Mouse (Mus musculus) erythroblast, embryonic 14.5 days (primary cell): ENCODE data around the gene Olfr649.

Experiments
- GATA1 ChIP-seq: IDR thresholded peaks from 2 replicates; pipeline ENCODE4 v1.6.1; 2012; ENCODE audit warnings: low read length, inconsistent platforms, mixed read lengths
- TAL1 ChIP-seq: IDR thresholded peaks from 3 replicates; pipeline ENCODE4 v1.6.1; 2012; ENCODE audit warnings: low read length, inconsistent platforms, mixed read lengths

DNA sequence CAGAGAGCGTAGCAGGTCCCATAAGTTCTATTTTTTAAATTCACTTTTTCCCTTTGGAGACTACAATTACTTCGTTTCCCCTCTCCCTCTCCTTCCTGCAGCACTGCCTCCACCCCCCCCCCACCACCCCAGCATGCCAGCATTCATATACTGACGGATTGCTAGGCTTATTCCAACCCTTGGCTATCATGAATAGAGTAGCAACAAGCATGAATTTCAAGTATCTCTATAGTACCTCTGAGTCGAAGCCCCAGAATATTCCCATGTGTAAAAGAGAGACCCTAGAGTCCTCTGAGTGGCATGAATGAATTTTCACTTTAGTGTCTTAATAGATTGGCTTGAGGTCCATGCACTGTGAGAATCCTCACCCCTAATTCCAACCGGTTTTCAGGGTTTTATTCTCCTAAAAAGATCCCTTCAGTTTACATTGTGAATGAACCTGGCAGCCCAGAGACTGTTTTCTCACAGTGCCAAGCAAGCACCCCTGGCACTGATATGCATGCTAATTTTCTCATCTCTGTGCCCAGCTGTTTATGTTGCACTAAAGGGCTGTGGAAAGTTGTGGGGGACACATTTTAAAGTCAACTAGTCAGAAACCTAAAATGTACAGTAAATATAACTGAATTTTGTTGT lies 17.2 kb downstream of the Olfr649 start:
- no peak for TF ChIP-seq TAL1
- no peak for TF ChIP-seq GATA1
